Mouse (Mus musculus) liver, embryonic 14.5 days (tissue): ENCODE data around the gene Trappc12.

Experiments
- CTCF ChIP-seq: IDR thresholded peaks from 2 replicates; pipeline ENCODE4 v1.5.1; 2016; ENCODE audit warnings: antibody characterized with exemption, low read depth, control low read depth
- EP300 ChIP-seq: IDR thresholded peaks from 2 replicates; pipeline ENCODE4 v1.6.1; 2016; ENCODE audit warnings: antibody characterized with exemption, low read depth

DNA sequence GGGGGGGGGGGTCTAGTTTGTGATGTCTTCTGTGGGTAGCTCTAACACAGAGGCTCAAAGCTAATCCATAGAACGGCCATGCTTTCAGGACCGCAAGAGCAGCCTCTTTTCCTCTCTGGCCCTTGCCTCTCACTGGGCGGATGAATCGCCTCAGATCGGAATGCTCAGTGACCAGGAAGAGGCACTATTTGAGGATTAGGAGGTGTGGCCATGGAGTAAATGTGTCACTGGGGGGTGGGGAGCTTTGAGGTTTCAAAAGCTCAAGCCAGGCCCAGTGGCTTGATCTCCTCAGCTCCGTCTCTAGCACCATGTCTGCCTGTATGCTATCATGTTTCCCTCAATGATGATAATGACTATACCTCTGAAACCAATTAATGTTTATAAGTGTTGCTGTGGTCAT lies 61.3 kb downstream of the Trappc12 start:
- TF ChIP-seq CTCF (no peak), EP300 (no peak)
